Mouse (Mus musculus) spleen, adult 18-20 months (tissue): ENCODE data around the gene Snhg11.
A peak's percentile ranks its signal among the peaks of the same experiment; 100 is the strongest.
"Not testable (repeated sequence)": the region's sequence is repeated elsewhere in the genome, so short reads cannot be mapped to it uniquely, and the experiment has no call there.

ENCODE experiments used
- DNase-seq, 2 experiments: peaks; one replicate each; pipeline ENCODE4 v3.0.0; 2022; ENCODE audit warnings: mixed read lengths in 2 of 2

Gene Snhg11

DNA sequence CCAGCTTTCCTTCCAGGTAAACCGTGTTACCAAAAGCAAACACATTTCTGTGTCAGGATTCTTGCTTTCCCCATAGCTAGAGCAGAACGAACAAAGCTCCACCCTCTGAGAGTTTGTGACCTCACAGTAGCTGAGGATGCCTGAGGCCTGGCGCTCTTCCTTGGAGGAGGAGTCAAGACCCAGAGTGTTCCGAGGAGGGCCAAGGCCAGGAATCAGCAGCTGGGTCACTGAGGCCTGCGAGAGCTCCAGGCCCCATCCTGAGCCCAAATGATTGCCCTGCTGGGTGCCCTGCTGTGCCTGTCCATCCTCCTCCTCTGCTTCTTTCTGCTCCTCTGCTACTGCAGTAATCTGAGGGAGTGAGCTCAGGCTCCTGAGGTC lies 5.3 kb upstream of the Snhg11 start:
- DNase-seq = no peak

DNA sequence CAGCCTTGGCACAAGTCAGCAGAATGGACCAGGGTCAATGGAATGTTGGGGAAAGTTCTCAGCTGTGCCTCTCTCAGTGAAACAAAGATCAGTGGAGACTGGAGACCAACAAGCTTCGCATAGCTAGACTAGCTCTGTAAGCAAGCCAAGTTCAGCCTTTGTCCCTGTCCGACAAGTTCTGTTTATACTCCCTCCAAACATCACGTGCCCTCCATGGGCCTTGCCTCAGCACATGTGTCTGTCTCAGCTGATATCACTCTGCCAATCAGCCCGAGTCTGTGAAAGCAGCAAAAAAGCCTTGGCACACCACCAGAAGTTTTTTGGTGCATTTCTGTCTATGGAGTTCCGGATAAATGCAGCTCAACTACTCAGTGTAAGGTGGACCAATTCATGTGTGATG lies 2.4 kb upstream of the Snhg11 start:
- DNase-seq = no peak

DNA sequence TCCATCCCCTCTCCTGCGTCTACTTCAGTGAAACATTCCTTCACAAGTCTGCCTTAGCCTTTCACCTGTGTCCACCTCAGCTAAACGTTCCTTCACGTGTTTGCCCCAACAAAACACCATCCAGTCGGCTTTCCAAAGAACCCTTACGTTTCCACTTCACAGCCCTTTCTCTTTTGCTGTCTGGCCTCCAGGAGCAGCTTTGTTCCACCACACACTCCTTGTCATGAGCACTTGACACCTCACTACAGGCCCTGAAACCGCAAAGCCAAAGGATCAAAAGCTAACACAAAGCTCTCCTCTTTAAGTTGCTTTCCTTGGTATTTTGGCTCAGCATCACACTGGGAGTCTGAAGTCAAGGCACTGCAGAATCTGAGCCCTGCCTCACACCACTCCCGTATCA lies 1.9 kb upstream of the Snhg11 start:
- DNase-seq = no peak

DNA sequence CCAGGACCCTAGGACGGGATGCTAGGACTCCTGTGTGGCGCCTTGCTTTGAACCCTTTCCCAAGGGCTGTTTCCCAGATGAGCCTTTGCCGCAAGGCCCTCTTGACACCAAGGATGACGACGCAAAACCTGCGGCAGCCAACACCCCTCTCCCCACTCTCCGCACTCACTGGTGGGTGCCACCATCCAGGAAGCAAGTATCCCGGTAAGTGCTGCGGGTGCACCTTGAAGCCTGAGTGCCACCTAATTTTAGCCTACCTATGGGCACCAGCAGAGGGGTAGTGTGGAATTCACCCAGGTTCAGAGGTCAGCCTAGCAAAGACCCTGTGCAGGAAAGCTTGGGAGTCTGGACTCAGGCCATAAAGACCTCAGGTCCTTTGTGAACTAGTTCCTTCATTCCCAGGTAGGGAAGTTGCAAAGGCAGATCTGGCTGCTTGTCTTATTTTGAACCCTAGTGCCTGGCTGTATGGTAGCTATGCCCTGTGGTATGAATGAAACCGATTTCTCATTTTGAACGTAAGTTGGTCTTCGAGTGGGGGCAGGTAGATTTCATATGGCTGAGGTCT lies 767 bp downstream of the Snhg11 start:
- DNase-seq = no peak

DNA sequence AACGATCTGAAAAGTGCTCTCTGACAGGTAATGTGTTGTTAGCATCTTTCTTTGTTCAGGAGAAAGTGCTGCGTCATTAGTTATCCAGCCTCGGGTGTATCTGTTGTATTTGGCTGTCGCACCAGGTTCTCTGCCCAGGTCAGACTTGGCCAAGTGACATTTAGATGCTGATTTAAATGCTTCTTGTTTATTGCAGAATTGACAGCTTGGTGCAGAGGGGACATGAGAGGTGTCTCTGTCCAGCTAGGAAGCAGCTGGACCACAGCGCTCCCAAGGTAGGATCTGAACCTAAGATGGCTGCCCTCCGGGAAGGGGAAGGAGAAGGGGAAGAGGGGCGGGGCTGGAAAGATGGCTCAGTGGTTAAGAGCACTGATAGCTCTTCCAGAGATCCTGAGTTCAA lies 1.4 kb downstream of the Snhg11 start:
- DNase-seq = no peak

DNA sequence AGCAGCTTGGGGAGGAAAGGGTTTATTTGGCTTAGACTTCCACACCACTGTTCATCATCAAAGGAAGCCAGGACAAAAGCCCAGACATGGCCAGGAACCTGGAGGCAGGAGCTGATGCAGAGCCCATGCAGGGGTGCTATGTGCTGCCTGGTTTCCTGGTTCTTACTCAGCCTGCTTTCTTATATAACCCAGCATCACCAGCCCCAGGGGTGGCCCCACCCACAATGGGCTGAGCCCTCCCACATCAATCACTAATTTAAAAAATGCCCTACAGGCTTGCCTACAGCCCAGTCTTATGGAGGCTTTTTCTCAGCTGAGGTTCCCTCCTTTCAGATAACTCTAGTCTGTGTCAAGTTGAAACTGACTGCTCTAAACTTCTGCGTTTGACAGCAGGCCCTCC lies 2.4 kb downstream of the Snhg11 start:
- no peak for DNase-seq

DNA sequence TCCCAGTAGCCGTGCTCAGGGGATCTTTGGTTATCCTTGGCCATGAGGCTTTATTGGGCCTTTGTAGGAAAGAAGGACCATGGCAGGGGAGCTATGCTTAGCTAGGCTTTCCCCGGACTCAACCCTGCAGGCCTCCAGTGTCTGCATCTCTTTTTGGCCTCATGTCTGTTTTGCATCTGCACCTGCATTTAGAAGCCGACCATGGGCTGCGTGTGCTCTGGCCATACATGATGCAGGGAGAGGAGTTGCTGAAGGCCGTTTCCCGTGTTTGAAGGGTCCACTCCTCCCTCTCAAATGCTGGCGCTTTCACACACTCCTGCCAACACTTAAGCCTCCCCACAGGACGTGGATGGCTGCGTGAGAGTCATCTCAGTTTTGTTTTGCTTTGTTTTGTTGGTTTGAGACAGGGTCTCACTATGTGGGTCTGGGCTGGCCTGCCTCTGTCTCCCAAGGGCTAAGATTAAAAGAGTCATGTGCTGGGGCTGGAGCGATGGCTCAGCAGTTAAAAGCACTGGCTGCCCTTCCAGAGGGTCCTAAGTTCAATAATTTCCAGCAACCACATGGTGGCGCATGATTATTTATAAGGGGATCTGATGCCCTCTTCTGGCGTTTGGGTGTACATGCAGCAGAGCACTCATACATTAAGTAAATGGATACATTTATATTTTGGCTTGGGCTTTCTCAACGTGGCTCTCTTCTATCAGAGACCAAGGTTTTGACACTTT lies 4.1 kb downstream of the Snhg11 start:
- peak in 1 of 2 experiments; percentile 44 for DNase-seq

DNA sequence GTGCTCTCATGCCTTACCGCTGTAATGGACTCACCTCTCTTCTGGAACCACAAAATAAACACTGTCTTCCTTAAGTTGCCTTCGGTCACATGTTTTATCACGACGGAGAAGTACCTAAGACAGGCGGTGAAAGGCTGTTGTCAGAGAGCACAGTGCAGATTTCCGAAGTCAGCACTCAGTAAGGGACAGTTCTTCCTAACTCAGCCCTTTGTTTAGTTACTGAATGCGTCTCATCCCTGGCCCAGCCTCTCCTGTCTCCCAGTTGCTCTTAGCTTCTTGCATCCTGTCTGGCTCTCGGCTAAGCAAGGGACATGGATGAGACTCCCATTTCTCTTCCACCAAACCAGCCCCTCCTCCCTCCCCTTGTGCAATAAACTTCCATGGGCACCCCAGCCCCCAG lies 10.6 kb downstream of the Snhg11 start:
- DNase-seq = no peak

DNA sequence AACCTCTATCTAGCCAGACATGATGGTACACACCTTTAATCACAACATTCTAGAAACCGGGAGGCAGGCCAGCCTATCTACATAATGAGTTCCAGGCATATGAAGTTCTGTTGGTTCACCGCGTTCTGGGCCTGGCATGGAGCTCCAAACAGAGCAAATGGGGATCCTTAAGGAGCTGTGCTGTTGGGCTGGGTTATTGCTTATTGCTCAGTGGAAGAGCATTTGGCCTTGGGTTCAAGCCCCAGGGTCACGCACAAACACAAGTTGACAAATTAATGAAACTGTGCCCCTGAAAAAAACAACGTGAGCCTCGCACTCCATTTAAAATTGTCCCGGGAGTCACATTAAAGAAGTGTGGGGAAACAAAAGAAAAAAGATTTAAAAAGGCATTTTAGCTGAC lies 14.0 kb downstream of the Snhg11 start:
- DNase-seq = no peak

DNA sequence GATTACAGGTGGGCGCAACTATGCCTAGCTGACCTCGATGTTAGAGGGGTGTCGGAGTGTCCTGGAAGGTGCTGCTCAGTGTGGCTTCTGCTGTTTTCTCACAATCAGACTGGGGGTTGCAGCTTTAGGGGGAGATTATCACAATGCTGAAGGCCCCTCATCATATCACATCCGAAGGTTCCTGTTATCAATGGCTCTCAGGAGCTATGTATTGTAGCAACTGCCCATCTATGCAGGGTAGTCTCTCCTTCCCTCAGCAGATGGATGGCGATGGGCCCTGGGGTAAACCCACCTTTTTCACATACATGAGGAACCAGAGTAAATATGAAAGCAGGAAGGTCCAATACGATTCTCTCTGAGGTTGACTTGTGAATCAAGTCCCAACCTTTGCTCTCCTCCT lies 20.9 kb downstream of the Snhg11 start:
- DNase-seq = no peak

DNA sequence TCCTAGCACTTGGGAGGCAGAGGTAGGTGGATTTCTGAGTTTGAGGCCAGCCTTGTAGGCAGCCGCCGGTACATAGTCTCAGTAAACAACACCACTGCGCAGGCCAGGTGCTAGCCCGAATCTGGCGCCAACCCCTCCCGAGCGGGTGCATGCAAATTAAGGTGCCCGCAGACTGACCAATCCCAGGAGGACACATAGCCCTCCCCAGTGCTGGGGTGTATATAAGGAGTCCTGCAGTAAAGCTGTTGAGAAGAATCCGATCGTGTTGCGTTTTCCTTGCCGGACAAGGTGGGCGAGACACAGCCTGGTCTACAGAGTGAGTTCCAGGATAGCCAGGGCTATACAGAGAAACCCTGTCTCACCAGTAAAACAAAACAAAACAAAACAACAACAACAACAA lies 21.7 kb downstream of the Snhg11 start:
- DNase-seq = not testable (repeated sequence)

DNA sequence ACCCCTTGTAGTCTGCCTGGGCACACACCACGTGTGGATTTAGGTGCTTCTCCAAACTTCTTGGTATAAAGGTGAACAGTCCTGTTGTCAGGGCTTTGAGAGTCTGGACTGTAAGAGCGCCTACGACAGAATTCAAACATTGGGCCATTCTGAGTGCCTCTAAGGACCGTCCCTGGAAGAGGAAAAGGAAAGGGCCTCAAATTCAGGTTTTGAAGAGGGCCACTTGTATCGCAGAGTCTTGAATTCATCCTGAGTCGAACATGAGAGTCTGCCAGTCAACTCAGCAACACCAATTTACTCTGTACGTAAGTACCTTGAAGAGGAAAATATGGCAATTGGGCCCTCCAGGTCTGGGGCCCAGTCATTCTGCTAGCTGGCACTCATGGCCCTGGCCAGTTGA lies 27.5 kb downstream of the Snhg11 start:
- DNase-seq = no peak

DNA sequence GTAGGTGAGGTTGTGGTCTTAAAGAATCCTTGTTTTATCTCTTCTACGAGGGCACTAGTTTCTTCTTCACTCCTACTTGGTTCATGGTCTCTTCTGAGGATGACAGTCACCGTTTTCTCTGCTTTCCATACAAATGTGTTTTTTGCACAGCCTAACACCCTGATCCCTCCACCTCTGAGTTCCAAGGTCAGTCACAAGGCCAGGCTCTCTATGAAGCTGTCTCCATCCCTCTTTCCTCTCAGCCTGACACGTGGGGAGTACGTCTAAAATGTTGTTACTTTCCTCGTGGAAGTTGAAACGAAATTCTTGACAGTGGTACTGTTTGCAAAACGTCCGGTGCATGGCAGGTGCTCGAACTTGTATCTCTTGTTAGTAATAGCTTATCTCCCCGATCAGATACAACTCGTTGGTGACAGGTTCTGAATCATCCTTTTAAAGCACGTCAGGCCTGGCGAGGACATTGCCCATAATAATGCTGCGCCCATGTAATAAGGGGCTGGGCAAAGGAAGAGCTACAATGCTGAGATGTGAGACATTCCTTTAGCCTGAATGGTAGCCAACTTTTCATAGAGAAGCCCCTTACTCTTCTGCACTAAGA lies 33.7 kb downstream of the Snhg11 start:
- no peak for DNase-seq

DNA sequence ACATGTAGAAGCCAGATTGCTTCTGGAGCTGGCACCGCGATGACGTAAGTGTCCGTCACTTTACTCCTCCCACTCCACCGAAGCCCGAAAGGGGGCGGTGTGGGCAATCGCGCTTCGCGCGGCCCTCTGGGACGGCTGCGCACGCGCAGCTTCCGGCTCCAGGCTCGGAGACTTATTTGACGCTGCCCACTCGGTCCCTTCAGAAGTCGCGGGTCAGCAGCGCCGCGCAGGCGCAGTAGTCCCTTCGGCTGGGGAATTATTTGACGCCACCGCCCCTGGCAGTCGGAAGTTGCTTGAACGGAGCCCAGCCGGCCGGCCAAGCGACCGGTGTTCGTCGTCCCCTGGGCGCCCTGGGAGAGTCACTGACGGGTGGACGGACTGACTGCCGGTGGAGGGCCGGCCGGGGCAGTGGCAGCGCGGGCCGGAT lies 34.2 kb downstream of the Snhg11 start, which contains the start of gene Ralgapb:
Gene Ralgapb (plus strand): TSS at position 254 of the 427 bp plus-strand sequence.
- DNase-seq = peak; percentile 98 to 99

DNA sequence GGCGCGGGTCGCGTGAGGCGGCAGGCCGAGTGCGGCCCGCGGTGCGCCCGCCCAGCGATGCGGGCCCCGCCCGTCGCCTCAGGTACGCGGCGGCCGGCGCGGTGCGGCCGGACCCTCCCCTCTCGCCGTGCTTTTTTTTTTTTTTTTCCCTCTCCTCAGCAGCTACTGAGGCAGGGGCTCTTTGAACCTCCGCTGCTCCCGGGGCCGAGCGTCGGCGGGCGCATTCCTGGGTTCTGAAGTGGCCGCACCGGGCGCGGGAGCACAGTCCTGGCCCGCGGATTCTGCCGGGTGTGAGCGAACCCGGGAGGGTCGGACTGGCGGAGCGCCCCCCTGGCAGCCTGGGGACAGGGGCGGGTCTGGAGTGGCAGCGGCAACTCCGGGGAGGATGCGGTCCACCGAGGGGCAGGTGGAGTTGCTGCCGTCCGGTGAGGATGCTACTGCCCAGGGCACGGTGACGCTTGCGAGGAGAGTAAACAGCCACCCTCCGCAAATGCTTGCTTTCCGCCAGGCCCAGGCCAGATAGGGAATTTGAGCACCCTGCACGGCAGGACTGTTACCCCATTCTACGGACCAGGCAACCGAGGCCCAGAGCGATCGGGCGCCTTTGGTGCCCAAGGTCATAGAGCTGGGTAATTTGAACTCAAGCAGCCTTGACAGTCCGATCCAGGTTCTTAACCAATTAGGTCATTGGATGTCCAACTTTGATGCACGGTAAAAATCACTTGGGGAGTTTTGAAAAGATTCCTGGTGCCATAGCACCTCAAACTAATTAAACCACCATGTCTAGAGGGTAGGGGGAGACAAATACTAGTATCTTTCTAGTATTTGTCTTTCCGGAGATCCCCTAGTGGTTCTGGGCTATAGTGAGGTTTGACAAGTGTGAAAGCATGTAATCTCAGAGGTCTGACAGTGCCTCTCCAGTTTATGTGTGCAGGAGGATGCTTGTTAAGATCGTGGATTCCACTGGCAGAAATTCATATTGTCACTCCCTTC lies 34.9 kb downstream of the Snhg11 start:
- DNase-seq = peak; percentile 36 to 43

DNA sequence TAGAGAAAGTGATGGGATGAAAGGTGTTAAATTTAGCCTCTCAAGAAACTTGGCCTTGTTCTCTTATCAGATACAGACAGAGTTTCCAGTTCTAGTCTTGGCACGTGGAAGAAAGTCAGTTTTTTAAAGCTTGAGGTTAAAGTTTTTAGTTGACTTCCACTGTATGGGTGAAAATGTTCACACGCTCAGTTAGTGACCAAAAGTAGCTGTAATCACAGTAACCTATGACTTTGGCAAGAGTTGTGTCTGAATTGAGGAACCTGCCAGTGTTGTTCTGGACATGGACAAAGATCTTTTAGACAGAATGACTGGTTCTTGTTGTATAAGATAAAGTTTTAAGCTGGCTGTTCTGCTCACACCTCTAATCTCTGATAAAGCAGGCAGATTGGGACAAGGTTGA lies 37.8 kb downstream of the Snhg11 start:
- DNase-seq = no peak

DNA sequence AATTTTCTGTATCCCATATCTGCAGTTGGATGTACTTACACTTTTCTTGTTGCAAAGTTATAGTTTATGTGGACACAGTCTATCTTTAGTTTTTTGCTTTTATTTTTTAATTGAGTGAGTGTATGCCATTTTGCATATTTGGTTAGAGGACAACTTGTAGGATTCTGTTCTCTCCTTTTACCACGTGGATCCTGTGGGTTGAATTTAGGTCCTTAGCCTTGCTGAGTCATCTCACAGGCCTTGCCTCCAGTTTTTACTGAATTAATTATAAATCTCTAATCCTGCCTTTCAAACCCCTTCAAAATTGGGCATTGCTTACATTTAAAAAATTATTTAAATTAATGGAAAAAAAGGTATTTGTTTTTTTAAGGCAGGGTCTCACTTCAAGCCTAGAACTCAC lies 40.4 kb downstream of the Snhg11 start:
- DNase-seq = no peak

DNA sequence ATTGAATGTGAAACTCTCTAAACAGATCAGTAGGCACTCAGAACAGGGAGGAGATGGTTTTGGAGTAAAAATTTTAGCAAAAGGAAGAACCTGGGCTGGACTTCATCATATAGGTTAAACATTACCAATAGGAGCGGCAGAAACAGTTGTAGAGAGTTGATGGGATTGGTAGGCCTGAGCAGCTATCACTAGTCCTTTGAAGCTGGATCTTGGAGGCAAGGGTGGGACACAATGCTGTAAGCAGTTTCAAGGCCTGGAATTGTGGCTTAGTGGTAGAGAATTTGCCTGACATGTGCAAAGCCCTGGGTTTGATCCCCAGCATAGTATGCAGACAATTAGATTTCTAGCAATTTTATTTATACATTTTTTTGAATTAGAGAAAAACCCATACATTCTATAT lies 43.2 kb downstream of the Snhg11 start:
- no peak for DNase-seq
